In the genomic region with DNA sequence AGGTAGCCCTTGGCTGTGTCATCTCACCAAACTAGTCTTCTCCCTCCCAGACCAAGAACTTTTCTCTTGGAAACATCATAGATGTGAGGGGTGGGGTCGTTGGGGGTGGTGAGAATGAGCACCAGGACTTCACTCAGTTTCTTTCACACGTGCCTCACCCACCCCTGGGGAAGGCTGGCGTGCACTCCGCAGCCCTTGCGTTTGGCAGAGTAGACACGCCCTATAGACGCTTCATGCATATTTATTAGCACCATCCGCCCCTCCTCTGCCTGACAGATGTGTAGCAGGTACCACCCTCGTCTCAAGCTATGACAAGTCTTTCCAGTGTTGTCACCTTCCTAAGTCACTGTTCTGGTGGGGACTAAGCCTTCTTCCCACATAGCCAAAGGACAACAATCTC, we compare ENCODE assay signal across 18 mouse cellular contexts. TPM values are rescaled to one million over a fixed set of nuclear protein-coding genes. Genes with fewer than 3 reads are reported as not detected.
DNase-seq lines count a peak whose midpoint lies in the region; ATAC-seq and TF ChIP-seq lines count a peak whose summit lies in the region.
"Had no signal": no experiment of that assay in that cellular context is flagged by ENCODE, and none has a peak within 500 bp of the region (broad histone marks: within the 10 kb centered on the region; RNA-seq: fewer than 3 reads in every experiment).

No protein-coding gene starts in this region.

- peak; percentile 42 for DNase-seq in embryonic facial prominence, embryonic 14.5 days (ENCODE audit: low spot score)
- DNase-seq in embryonic facial prominence, embryonic 10.5 days (ENCODE audit: low spot score): no peak
- peak; percentile 21 for DNase-seq in right cerebral cortex, adult 18-20 months
- DNase-seq in right cerebral cortex, postnatal 25 days: no peak
- no peak for DNase-seq in liver, postnatal 0 days
- DNase-seq: cerebellum, adult 11 months; cerebellum, postnatal 36 days; gastrocnemius, postnatal 14 days; heart, postnatal 14 days; lung, embryonic 14.5 days had no signal

- no peaks in the 10 kb centered on the region for H3K27me3 ChIP-seq in embryonic facial prominence, embryonic 14.5 days (replicated peaks; ENCODE audit: control insufficient read depth, insufficient read depth, low read length)
- H3K27me3 ChIP-seq in embryonic facial prominence, embryonic 10.5 days (replicated peaks; ENCODE audit: low read depth, poor library complexity, severe bottlenecking): no peaks in the 10 kb centered on the region
- no peaks in the 10 kb centered on the region for H3K27me3 ChIP-seq in hindbrain, embryonic 15.5 days
- no peaks in the 10 kb centered on the region for H3K27me3 ChIP-seq in liver, postnatal 0 days (ENCODE audit: insufficient read depth, low read length)
- no peaks in the 10 kb centered on the region for H3K27me3 ChIP-seq in kidney, embryonic 16.5 days (ENCODE audit: insufficient read depth, low read length)
- H3K27me3 ChIP-seq: embryonic facial prominence, embryonic 12.5 days; intestine, embryonic 15.5 days had no signal

- 13% methylated on average over 9 of the region's 9 CpGs for WGBS in embryonic facial prominence, embryonic 14.5 days
- 45% methylated on average over 9 of the region's 9 CpGs for WGBS in embryonic facial prominence, embryonic 10.5 days
- 15% methylated on average over 9 of the region's 9 CpGs for WGBS in hindbrain, embryonic 15.5 days
- WGBS in liver, postnatal 0 days (ENCODE audit: insufficient replicate concordance): 40% methylated on average over 9 of the region's 9 CpGs
- WGBS in kidney, embryonic 16.5 days: 30% methylated on average over 9 of the region's 9 CpGs

- no peak for TF ChIP-seq CTCF in liver, postnatal 0 days (IDR thresholded peaks at IDR 0.05; ENCODE audit: low read depth)

- no peak overlapping the region for H3K9ac ChIP-seq in embryonic facial prominence, embryonic 14.5 days (ENCODE audit: low read depth, low read length)
- no peak overlapping the region for H3K9ac ChIP-seq in hindbrain, embryonic 15.5 days
- H3K9ac ChIP-seq in liver, postnatal 0 days (replicated peaks): no peak overlapping the region
- H3K9ac ChIP-seq in kidney, embryonic 16.5 days (replicated peaks; ENCODE audit: low read length): no peak overlapping the region
- H3K9ac ChIP-seq: embryonic facial prominence, embryonic 12.5 days; intestine, embryonic 15.5 days; lung, embryonic 14.5 days had no signal

- H3K36me3 ChIP-seq in embryonic facial prominence, embryonic 14.5 days (ENCODE audit: control insufficient read depth, insufficient read depth, low read length): no peaks in the 10 kb centered on the region
- no peaks in the 10 kb centered on the region for H3K36me3 ChIP-seq in embryonic facial prominence, embryonic 10.5 days (replicated peaks)
- H3K36me3 ChIP-seq in hindbrain, embryonic 15.5 days: no peaks in the 10 kb centered on the region
- H3K36me3 ChIP-seq in liver, postnatal 0 days (replicated peaks; ENCODE audit: insufficient read depth, low read length): no peaks in the 10 kb centered on the region
- H3K36me3 ChIP-seq in kidney, embryonic 16.5 days (ENCODE audit: insufficient read depth, low read length): no peaks in the 10 kb centered on the region
- H3K36me3 ChIP-seq: embryonic facial prominence, embryonic 12.5 days; heart, embryonic 10.5 days; intestine, embryonic 15.5 days had no signal

- H3K27ac ChIP-seq in embryonic facial prominence, embryonic 14.5 days (replicated peaks; ENCODE audit: low read depth, low read length): no peak overlapping the region
- no peak overlapping the region for H3K27ac ChIP-seq in embryonic facial prominence, embryonic 10.5 days (replicated peaks)
- peak overlapping the region; percentile 68 for H3K27ac ChIP-seq in hindbrain, embryonic 15.5 days (replicated peaks)
- no peak overlapping the region for H3K27ac ChIP-seq in liver, postnatal 0 days (ENCODE audit: low read depth)
- H3K27ac ChIP-seq in kidney, embryonic 16.5 days (ENCODE audit: low read length): no peak overlapping the region
- H3K27ac ChIP-seq: embryonic facial prominence, embryonic 12.5 days; heart, embryonic 10.5 days; intestine, embryonic 15.5 days had no signal

- ATAC-seq in embryonic facial prominence, embryonic 14.5 days (ENCODE audit: low read depth): no peak
- ATAC-seq in hindbrain, embryonic 15.5 days (ENCODE audit: low FRiP score, low read depth): no peak
- ATAC-seq in granulocyte monocyte progenitor cell, adult 5-6 weeks (replicated peaks; ENCODE audit: poor library complexity, severe bottlenecking): no peak
- no peak for ATAC-seq in liver, postnatal 0 days
- ATAC-seq in kidney, embryonic 16.5 days (ENCODE audit: low FRiP score, low TSS enrichment): no peak
- ATAC-seq: intestine, embryonic 15.5 days had no signal

- no peaks in the 10 kb centered on the region for H3K9me3 ChIP-seq in embryonic facial prominence, embryonic 14.5 days (ENCODE audit: control insufficient read depth, low read length)
- H3K9me3 ChIP-seq in embryonic facial prominence, embryonic 10.5 days: no peaks in the 10 kb centered on the region
- H3K9me3 ChIP-seq in hindbrain, embryonic 15.5 days: no peaks in the 10 kb centered on the region
- H3K9me3 ChIP-seq in liver, postnatal 0 days (ENCODE audit: low read length): no peaks in the 10 kb centered on the region
- no peaks in the 10 kb centered on the region for H3K9me3 ChIP-seq in kidney, embryonic 16.5 days (ENCODE audit: low read length)
- H3K9me3 ChIP-seq: embryonic facial prominence, embryonic 12.5 days; heart, embryonic 10.5 days; intestine, embryonic 15.5 days had no signal

- H3K4me1 ChIP-seq in embryonic facial prominence, embryonic 14.5 days (ENCODE audit: control insufficient read depth, insufficient read depth, low read length): no peaks in the 10 kb centered on the region
- H3K4me1 ChIP-seq in embryonic facial prominence, embryonic 10.5 days: no peaks in the 10 kb centered on the region; the same call in 1 of the 2 replicates
- peaks cover 23% of the 10 kb centered on the region for H3K4me1 ChIP-seq in hindbrain, embryonic 15.5 days (replicated peaks)
- H3K4me1 ChIP-seq in liver, postnatal 0 days (ENCODE audit: insufficient read depth): no peaks in the 10 kb centered on the region
- no peaks in the 10 kb centered on the region for H3K4me1 ChIP-seq in kidney, embryonic 16.5 days (ENCODE audit: insufficient read depth, low read length)
- H3K4me1 ChIP-seq: embryonic facial prominence, embryonic 12.5 days; heart, embryonic 10.5 days; intestine, embryonic 15.5 days had no signal

- TF ChIP-seq EP300 in liver, postnatal 0 days (IDR thresholded peaks at IDR 0.05; ENCODE audit: low read depth): no peak

- no peak overlapping the region for H3K4me2 ChIP-seq in embryonic facial prominence, embryonic 14.5 days (ENCODE audit: low read depth, low read length)
- H3K4me2 ChIP-seq in hindbrain, embryonic 15.5 days: no peak overlapping the region
- H3K4me2 ChIP-seq in liver, postnatal 0 days (ENCODE audit: low read depth, low read length): no peak overlapping the region
- no peak overlapping the region for H3K4me2 ChIP-seq in kidney, embryonic 16.5 days (replicated peaks; ENCODE audit: low read depth, low read length)
- H3K4me2 ChIP-seq: embryonic facial prominence, embryonic 12.5 days; intestine, embryonic 15.5 days; lung, embryonic 14.5 days had no signal

- no peak overlapping the region for H3K4me3 ChIP-seq in embryonic facial prominence, embryonic 14.5 days (ENCODE audit: low read depth, low read length)
- H3K4me3 ChIP-seq in embryonic facial prominence, embryonic 10.5 days: no peak overlapping the region
- H3K4me3 ChIP-seq in hindbrain, embryonic 15.5 days: no peak overlapping the region
- no peak overlapping the region for H3K4me3 ChIP-seq in liver, postnatal 0 days (ENCODE audit: low read depth, low read length)
- H3K4me3 ChIP-seq in kidney, embryonic 16.5 days (ENCODE audit: low read length): no peak overlapping the region
- H3K4me3 ChIP-seq: embryonic facial prominence, embryonic 12.5 days; heart, embryonic 10.5 days; intestine, embryonic 15.5 days; myocyte had no signal

RNA-seq across cellular contexts. Expression of a gene that starts 45.3 kb away (rescaled TPM):
- polyA plus RNA-seq in embryonic facial prominence, embryonic 14.5 days (2014; fragmentation: Nextera tagmentation; extraction: Ambion mirVana): 0.86 and 1.1 TPM in 2 replicates
- polyA plus RNA-seq in embryonic facial prominence, embryonic 10.5 days (2016; fragmentation: Nextera tagmentation; extraction: Ambion mirVana): 0.50 and 0.67 TPM in 2 replicates
- 12.2 and 13.8 TPM in 2 replicates for polyA plus RNA-seq in hindbrain, embryonic 15.5 days (2015; fragmentation: Nextera tagmentation; extraction: Ambion mirVana)
- total RNA-seq in granulocyte monocyte progenitor cell, adult 5-6 weeks (2014; fragmentation: Nextera tagmentation): not detected in 2 replicates
- not detected in 2 replicates for total RNA-seq in granulocyte monocyte progenitor cell, adult 5-6 weeks (2017)
- not detected in 2 replicates for polyA plus RNA-seq in liver, postnatal 0 days (2015; fragmentation: Nextera tagmentation; extraction: Ambion mirVana)
- polyA plus RNA-seq in kidney, embryonic 16.5 days (2015; fragmentation: Nextera tagmentation; extraction: Ambion mirVana): 0.17 and 0.37 TPM in 2 replicates
- total RNA-seq: heart, postnatal 14 days; megakaryocyte progenitor cell, adult 5-6 weeks had no signal
- polyA plus RNA-seq: myocyte had no signal

Comparison
In these comparisons a context has a peak if more than half of its experiments do, and no peak if none do; other contexts are left out.
1. DNase-seq: peak in embryonic facial prominence, embryonic 14.5 days (single experiment) and right cerebral cortex, adult 18-20 months (single experiment); none in embryonic facial prominence, embryonic 10.5 days (single experiment), right cerebral cortex, postnatal 25 days (single experiment) and liver, postnatal 0 days (single experiment).